Mouse (Mus musculus): ENCODE data around the gene Cyth1.
A peak's percentile ranks its signal among the peaks of the same experiment; 100 is the strongest.

The Cyth1 gene

DNA sequence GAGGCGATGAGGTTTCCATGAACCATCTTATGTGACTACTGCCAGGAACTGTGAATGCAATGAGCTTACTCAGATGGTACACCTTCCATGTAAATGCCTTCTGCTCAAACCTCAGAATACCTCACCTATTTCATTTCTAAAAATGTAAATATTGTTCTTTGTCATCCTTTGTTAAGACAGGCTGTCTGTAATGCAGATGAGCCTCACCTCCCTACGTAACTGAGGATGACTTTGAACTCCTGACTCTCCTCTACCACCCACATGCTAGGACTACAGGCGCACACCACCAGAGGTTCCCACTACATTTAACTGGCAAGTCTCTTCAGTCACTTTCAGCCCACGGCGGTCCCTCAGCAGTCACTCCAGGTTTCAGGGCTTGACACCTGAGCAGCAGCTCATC lies 25.5 kb downstream of the Cyth1 start:
- DNase-seq (ENCODE audit: low spot score): no peak

GRCm38 (mm10) chr11:118222351-118222885 lies 26.0 kb downstream of the Cyth1 start:
- DNase-seq (ENCODE audit: low spot score): no peak

DNA sequence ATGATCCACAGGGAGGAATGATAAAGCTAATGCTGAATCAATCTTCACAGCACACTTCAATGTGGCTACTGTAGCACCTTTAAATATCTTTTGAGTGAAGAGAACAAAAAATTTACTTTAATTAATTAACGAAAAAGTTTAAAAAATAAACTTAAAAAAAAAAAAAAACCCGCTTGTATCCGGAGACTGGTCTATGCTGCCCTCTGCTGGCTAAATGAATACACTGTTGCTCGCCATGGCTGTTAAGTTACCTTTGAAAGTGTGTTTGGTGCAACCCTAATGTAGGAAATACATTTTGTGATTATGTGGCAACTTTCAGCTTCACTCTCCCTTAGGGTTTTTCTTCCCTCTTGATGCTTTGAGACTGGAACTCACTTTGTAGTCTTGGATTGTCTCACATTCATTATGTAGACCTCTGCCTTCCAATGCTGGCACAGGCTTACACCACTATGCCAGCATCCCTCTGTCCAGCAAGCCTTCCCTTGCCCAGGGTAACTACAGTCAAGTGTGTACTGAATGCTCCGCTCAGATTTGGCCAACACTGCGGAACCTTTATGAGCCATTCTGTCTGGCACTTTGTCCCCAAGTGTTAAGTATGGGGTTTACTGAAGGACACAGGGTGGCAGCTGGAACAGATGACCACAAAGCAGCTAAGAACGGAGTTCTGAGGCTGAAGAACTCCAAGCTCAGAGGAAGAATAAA lies 27.7 kb downstream of the Cyth1 start:
- DNase-seq (ENCODE audit: low spot score): peak; percentile 67

DNA sequence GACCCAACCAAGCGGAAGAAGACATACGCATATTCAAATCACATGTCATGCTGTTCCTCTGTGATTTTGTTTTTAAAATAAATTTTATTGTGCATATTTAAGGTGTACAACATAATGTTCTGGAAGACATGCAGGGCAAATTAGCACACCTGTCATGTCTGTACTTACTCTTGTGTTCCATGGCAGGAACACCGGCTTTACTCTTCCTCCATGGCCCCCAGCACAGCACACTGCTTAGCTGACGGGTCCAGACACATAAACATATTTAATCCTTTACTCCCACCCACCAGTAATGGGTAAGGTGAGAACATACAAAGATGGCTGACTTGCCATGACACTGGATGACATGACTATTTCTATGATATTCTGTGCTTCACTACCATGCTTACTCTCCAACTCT lies 29.3 kb downstream of the Cyth1 start:
- DNase-seq (ENCODE audit: low spot score): no peak

DNA sequence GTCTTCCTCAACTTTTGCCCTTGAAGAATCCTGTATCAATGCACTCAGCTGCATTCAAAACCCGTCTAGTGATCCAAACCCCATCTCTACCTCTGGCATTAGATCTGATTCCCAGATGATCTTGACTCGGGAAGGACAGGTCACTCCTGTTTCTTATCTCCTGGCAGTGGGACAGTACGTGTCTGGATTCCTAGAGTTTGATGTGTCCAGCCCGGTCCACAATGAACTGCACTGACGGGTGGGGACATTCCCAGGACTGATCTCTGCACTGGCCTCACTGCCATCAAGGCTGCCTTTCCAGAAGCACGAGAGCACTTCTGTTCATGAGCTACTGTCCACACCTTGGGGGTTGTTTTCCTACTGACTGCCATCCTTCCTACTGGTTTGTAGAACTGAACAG lies 31.9 kb downstream of the Cyth1 start:
- no peak for DNase-seq (ENCODE audit: low spot score)

- DNase-seq (ENCODE audit: low spot score): no peak
Measured at GRCm38 (mm10) chr11:118215928-118216458, 32.4 kb downstream of the Cyth1 start.

GRCm38 (mm10) chr11:118212636-118213112 lies 35.7 kb downstream of the Cyth1 start:
- DNase-seq (ENCODE audit: low spot score): peak; percentile 47

GRCm38 (mm10) chr11:118211749-118212635 lies 36.4 kb downstream of the Cyth1 start:
- no peak for DNase-seq (ENCODE audit: low spot score)

DNA sequence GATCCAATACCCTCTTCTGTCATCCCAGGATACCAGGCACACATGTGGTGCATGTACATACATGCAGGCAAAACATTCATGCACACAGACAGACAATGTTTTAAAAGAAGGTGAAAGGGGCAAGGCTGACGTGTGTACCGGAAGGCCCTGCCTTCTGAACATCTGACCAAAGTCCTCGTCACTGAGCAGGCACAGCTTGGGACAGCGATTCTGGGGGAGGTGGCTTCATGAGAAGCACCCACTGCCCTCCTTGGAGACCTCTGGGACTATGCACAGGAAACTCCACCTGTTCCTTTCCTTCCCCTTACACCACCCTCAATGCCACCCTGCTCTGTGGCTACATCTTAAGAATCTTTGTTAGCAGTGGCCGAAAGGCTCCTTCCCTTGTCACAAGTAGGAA lies 37.4 kb downstream of the Cyth1 start:
- DNase-seq (ENCODE audit: low spot score): no peak

- no peak for DNase-seq (ENCODE audit: low spot score)
Measured at GRCm38 (mm10) chr11:118210116-118210515, 38.3 kb downstream of the Cyth1 start.

- no peak for DNase-seq (ENCODE audit: low spot score)
Measured at GRCm38 (mm10) chr11:118209376-118209775, 39.0 kb downstream of the Cyth1 start.

DNA sequence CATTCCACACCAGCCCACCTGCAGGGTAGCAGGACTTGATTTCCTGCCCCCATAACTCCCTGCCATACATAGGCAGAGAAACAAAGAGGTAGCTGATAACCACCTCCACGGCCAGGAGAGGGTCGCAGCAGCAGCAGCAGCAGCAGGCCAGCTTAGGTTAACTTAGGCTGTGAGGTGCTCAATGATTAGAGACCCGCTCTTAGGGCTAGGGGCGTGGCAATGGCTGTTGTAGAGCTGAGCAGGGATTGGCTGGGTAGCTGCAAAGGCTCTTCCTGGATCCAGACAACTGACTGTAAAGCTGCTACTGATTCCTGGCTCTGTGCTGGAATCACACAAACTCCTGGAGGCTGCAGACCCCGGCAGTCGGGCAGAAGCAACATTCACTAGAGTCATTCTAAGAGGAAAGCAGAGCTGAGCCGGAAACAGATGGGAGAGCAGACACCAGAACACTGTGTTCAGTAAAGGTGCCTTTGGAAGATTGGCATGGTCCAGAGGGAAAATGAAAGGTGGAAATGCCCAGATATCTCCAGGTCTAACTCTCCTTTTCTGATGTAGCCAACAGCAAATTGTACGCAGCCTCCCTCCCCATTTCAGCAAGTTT lies 39.6 kb downstream of the Cyth1 start:
- DNase-seq (ENCODE audit: low spot score): no peak

- no peak for DNase-seq (ENCODE audit: low spot score)
Measured at GRCm38 (mm10) chr11:118207424-118208033, 40.9 kb downstream of the Cyth1 start.

GRCm38 (mm10) chr11:118206267-118206666 lies 42.1 kb downstream of the Cyth1 start:
- DNase-seq (ENCODE audit: low spot score): no peak

- no peak for DNase-seq (ENCODE audit: low spot score)
Measured at GRCm38 (mm10) chr11:118203469-118203868, 44.9 kb downstream of the Cyth1 start.

GRCm38 (mm10) chr11:118202410-118203233 lies 45.8 kb downstream of the Cyth1 start:
- peak; percentile 57 for DNase-seq (ENCODE audit: low spot score)

DNA sequence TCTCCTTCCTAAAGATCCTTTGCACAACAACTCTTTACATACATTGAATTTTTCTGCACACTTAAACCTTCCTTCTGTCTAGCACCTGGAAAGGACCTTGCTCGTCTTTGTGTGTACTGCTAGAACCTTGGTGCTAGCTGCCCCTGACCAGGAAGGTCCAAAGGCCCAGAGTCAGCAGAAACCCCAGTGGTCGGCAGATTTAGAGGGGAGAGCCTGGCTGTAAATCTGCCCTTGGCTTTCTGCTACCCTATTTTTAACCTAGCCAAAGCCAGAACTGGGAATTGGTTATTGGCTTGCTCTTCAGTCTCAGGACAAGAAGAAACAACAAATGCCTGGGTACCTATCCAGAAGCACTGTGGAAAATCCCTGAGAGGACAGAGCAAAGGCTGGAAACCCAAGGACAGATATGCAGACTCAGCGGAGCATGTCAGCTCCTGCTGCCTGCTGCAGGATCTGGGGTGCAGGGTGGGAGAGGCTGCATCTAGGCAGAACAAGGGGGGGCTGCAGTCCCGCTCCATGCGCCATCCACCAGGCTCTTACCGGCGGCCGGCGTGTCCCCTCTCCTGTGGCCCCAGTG lies 46.5 kb downstream of the Cyth1 start:
- no peak for DNase-seq (ENCODE audit: low spot score)

DNA sequence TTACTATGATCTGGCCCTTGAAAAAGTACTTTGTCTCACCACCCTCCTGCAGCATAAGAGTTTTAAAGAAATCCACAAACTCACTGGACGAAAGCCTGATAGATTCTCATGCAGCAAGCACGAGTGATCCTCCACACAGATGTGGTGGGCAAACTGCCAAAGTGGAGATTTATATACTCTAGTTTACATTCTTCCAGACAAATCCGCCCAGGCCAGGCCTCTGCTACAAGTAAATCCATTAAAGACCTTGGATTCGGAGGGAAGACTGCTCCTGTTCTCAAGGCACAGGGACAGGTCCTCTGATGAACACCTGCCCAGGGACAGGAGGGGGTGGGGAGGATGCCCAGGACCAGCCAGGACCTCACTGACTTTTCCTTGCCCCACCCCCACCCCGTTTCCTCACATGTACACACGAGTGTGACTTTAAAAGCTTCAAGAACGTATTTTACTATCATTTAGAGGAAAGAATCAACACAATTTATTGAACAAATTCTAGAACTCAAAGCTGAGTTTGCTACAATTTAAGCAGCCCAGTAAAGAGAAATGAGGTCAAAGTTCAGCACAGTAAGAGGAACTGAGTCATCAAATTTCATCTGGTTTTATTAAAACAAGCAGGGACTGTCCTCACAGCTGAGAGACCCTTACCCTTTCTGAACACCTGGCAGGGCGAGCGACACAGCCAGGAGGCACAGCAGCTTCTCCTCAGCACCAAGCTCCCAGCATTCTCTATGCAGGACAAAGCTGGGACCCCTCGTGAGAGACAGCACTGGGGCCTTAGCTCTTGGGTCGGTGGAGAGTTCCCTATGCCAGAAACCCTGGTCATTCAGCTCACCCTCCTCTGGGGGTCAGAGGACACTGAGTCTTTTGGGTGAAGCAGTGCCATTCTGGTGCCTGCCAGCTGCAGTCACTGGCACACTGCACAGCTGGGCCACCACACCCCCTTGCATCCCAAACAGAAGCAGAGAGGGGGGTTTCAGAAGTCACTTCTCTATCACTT lies 47.3 kb downstream of the Cyth1 start:
- DNase-seq (ENCODE audit: low spot score): no peak

GRCm38 (mm10) chr11:118198296-118198600 lies 50.1 kb downstream of the Cyth1 start:
- no peak for DNase-seq (ENCODE audit: low spot score)

All from urinary bladder, postnatal 14 days (tissue).